Mouse (Mus musculus): Measurements from ENCODE around the gene Plekhm2.

Gene Plekhm2

DNA sequence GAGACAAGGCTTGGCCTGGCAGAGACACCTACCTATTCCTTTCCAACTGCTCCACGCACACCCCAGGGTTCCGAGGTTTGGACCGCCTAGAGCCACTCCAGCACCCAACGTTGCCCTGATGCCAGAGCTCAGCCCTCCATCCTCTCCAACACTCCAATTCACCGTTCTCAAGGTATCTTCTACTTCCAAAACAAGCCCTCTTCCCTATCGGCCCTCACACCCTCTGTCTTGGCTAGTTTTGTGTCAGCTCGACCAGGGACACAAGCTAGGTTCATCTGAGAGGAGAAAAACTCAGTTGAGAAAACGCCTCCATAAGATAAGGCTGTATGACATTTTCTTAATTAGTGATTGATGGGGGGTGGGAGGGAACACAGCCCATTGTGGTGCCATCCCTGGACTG is at the start of gene Plekhm2:
Gene Plekhm2, minus strand, starts transcription at position 101 of the 400 bp plus-strand sequence.
- no peak for DNase-seq (ENCODE audit: low spot score in 2 of 2)

DNA sequence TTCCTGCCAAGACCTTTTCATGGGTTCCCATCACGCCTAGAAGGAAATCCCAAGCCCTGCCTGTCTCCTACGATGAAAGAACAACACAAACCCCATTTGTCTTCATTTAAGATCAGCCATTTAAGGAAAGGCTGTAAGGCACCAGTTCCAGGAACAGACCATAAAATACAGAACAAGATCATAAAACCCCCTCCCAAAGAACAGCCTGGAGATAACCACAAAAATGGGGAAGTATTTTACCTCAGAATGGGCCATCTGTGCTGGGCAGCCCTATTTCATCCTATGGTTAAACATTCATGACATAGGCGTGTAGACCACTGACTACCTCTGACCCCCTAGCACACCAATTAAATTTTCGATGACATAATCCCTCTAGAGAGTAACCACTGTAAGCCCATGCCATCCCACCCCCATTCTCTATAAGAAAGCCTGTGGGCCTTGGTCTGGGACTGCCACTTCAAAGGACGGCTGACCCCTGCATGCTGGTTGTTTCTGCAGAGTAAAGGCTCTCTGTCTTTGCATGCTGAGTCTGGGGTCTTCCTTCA is 49.0 kb upstream of the Plekhm2 start:
- no peak for DNase-seq (ENCODE audit: low spot score in 2 of 2)

DNA sequence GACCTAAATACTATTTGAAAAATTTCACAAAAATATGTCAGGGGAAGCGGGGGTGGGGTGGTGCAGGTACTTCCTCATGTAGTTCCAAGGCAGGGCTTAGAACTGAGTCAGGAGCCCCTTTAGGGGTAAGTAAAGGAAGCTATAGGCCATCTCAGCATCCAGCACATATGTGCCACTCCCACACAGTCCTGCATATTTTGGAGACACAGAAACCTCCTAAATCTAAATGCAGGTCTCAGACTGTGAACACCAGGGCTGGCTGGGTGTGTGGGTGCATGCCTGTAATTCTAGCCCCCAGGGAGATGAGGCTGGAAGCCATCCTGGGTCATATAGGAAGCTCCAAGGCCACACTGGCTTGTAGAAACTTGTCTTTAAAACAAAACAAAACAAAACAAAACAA is 46.6 kb upstream of the Plekhm2 start:
- DNase-seq (ENCODE audit: low spot score in 2 of 2): no peak

DNA sequence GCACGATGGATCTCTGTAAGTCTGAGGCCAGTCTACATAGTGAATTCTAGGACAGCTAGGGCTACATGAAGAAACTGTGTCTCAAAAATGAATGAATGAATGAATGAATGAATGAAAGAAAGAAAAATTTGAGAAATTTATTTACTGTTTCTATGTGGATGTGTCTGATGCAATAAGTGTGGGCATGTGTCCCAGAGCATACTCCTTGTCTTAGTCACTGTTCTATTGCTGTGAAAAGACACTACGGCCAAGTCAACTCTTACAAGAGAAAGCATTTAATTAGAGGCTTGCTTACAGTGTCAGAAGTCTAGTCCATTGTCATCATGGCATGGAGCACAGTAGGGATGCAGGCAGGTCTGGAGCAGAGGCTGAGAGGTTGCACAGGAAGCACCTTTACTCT is 44.3 kb upstream of the Plekhm2 start:
- no peak for DNase-seq (ENCODE audit: low spot score in 2 of 2)

DNA sequence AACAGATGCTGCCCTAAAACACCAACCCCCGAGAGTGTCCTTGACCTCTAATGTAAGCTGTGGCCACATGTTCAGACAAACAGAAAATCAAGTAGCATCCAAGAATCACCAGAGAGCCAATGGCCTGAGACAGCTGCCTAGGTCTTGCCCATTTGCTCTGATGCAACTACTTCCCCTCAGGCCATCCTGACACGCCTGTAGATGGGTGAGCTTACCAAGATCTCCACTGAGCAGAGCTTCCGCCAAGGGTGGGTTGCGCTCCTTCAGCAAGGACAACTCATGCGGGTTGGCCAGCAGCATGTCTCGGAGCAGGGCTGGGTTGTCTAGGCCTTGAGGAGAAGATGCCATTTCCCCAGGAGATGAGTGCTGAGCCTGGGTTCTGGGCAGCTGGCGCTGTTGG is 43.3 kb upstream of the Plekhm2 start:
- DNase-seq (ENCODE audit: low spot score in 2 of 2): no peak

DNA sequence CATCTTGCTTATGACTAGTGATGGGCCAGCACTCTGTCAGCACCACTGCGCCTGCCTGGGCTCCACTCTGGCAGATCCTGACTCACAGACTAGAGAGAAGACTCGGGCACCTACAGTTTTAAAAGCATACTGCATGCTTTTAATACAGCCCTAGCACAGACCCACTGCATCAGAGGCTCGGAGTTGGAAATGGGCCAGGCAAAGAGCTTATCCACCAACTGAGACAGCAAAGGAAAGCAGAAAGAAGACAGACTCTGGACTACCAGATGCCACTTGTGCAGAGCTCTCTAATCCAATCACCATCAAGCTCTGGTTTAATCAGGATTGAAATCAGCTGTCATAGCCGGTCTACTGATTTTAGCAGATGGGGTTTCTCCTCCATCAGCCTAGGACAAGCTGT is 40.6 kb upstream of the Plekhm2 start:
- no peak for DNase-seq (ENCODE audit: low spot score in 2 of 2)

DNA sequence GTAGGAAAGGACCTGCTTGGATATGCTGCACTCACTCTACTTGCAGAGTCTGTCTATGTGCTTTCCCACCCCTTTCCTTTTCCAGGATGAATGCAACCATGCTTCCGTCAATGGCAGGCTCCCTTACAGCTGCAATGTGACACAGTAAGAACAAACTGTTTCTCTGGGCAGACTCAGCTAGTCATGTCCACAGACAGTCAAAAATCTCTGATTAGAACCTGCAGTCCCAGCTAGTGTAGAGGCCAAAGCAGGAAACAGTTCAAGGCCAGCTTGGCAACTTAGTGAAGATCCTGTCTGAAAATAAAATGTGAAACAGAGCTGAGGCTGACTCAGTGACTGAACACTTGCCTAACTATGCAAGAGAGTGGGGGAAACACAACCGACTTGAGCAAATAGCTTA is 39.9 kb upstream of the Plekhm2 start:
- DNase-seq (ENCODE audit: low spot score in 2 of 2): peak in 1 of 2 experiments; percentile 66

DNA sequence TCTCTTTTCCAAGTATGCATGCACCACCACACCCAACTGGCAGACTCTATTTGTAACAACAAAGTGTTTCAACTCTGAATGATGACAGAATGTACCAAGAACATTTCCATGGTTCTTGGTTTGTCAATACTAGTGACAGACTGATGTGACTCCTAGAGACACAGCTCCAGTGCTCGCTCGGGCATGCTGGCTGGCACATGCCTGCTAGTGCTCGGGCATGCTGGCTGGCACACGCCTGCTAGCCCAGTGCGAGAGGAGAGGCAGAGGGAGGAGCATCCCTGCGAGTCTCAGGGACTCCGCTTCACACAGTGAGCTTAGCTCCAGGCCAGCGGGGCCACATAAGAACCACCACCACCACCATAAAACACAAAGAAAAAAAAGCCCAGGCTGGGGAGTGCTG is 30.0 kb upstream of the Plekhm2 start:
- no peak for DNase-seq (ENCODE audit: low spot score in 2 of 2)

DNA sequence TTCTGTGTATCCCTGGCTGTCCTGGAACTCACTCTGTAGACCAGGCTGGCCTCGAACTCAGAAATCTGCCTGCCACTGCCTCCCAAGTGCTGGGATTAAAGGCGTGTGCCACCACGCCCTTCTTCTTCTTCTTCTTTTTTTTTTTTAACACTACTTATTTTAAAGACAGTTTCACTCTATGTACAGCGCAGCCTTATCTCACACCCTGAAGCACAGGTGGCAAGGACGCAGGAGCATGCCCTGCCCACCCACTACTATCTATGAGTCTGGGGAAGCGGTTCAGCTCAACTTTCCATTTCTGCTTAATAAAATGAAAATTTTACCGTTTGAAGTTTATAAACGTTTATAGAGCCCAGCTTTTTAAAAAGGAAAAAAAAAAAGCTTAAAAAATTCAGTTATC is 23.8 kb upstream of the Plekhm2 start:
- DNase-seq (ENCODE audit: low spot score in 2 of 2): no peak

DNA sequence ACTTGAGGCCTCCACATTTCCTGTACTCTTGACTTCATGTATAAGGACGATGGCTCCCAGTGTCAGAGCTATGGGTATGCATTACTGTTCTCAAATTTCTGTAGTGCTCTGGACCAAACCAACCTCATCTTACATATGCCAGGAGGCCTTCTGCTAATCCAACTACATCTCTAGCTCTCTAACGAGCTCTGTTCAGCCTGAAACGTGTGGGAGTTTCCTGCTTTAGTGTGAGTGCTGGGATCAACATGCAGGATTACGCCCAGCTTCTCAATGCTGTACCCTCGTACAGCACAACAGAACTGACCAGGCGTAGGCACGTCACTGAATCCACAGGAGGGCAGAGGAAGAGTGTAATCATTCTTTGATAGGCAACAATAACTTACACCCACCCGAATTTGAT is 21.8 kb upstream of the Plekhm2 start:
- DNase-seq (ENCODE audit: low spot score in 2 of 2): no peak

DNA sequence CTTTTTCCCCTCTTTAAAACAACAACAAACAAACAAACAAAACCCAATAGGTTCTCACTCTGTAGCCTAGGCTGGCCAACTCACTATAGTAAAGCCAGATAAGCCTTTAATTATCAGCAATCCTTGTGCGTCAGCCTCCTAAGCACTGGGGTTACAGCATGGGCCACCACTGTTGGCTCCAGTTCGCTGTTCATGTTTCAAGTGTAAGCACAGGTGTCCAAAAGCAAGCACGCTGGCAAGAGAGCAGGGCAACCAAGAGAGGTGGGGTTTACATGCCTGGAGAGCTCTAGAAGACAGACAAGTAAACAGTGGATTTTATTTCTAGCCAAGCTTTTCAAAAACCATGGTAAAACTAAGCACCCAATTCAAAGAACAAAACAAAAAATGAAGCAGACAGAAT is 21.4 kb upstream of the Plekhm2 start:
- DNase-seq (ENCODE audit: low spot score in 2 of 2): no peak

DNA sequence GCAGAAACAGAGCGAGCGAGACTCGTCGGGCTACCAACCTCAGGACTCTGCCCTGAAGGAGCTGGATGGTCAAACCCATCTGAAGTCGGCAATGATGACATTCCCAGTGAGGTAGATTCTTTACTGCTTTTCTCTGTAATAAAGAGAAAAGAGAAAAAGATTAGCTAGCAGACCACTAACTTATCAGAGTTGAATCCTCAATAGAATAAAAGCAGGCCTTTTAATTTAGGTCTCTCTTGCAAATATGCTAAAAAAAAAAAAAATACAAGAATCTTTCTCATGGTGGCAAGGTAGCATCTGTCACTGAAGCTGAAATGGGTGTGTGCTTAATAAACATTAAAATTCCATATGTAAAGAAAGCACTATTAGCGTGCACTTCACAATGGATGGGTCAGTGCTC is 20.8 kb upstream of the Plekhm2 start, which contains the start of gene Rsc1a1:
Gene Rsc1a1, minus strand, starts transcription at position 101 of the 400 bp plus-strand sequence.
- no peak for DNase-seq (ENCODE audit: low spot score in 2 of 2)

DNA sequence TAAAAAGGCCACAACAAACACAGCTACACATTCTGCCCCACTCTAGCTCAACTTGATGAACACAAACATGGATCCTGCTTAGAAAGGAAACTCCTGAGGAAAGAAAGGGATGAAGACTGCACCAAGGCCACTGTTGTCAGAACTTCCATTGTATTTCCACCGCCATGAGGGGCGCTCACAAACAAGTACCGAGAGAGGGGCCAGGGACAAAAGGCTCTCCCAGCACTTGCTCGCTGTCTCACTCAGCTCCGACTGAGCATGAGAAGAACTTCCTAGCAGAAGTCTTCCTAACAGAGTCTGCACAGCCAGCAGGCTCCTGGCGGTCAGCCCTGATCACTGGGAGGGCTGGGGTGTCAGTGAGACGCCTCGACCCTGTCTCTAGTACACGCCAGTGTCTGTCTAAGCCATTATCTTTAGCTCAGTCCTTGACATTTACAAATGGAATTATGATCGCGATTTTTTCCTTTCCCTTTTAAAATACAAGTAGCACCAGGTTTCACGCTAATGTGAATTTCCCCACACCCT is 18.1 kb upstream of the Plekhm2 start:
- no peak for DNase-seq (ENCODE audit: low spot score in 2 of 2)

DNA sequence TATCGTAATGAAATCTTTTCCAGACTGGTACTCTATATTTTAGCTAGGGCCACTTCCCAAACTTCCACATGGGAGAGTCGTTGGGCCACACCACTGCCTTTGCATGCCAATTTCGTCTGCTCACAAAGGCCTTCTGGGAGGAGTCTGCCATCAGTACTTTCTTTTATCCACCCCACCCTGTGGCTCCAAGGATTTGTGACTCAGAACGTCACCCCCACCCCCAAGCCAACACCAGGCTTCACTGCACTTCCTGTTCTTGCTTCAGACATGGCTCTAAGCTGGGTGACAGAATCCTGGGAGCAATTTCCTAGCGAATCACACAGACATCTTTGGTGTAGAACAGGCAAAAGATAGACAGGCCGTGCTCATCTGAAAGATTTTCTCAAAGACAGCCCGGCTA is 17.1 kb upstream of the Plekhm2 start:
- peak; percentile 55 for DNase-seq (ENCODE audit: low spot score in 2 of 2)

DNA sequence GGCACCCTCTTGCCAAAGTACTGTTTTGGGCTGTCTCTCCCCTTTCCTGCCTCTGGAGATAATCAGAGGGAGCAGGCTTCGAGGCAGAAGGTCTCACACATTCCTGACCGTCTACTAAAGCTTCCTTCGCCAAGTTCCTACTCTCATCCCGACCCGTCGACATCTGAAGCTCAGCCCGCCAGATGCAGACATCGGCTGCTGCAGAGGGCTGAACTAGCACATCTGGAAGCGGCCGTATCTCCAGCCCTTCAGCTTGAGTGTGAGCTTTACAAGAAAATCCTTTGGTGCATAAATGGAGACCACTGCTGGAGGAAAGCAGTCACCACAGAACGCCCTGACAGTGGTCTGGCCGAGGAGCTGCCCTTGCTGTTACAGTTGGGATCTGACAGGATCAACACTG is 16.2 kb upstream of the Plekhm2 start:
- DNase-seq (ENCODE audit: low spot score in 2 of 2): no peak

DNA sequence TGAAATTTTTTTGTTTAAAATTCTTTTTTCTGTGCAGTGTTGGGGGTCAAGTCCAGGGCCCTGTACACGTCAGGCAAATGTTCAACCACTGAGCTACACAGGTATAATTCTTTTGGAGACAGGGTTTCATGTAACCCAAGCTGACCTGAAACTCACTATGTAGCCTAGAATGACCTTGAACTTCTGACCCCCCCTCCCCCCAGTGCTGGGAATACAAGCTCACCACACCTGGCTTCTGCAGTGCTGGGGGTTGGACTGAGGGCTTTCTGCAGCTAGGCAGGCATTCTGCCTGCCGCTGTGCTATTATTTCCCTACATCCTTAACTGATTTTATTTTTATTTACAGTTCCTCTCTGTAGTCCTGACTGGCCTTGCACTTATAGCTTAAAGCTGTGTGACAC is 14.3 kb upstream of the Plekhm2 start:
- DNase-seq (ENCODE audit: low spot score in 2 of 2): no peak

DNA sequence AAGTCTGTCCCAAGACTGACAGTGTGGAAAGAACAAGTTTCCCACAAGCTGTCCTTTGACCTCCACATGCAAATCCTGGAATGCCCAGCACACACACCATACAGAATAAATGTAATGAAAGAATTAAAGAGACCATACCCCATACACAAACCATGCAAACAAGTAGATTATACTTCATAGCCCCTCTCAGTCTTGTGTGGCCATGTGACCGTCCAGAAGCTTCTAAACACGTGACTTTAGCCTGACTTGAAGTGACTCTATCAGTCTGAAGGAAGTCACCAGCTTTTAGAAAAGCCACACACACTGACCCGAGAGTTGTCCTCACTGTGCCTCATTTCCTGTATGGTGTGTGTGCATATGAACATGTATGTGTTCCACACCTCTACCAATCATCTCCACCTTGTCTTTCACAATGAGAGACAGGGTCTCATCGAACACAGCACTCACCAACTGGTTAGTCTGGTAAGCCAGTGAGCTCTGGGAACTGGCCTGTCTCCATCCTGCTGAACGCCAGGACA is 11.8 kb upstream of the Plekhm2 start:
- no peak for DNase-seq (ENCODE audit: low spot score in 2 of 2)

DNA sequence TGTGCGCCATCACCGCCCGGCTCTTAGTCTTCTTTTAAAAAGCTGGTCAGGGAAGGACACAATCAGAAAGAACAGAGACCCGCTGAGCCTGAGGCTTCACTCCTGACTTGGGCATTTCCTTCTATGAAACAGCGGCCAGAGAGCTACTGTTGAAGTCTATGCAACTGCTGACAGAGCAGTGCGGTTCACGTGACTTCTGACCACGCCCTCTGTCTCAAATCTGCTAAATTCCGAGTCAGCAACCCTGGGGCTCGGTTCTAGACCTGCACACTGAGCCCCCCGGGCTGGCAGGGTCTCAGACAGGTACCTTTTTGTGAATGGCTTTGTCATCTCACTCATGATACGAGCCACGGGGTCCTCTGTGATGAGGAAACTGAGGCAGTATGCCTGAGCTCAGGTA is 7.6 kb upstream of the Plekhm2 start:
- no peak for DNase-seq (ENCODE audit: low spot score in 2 of 2)

DNA sequence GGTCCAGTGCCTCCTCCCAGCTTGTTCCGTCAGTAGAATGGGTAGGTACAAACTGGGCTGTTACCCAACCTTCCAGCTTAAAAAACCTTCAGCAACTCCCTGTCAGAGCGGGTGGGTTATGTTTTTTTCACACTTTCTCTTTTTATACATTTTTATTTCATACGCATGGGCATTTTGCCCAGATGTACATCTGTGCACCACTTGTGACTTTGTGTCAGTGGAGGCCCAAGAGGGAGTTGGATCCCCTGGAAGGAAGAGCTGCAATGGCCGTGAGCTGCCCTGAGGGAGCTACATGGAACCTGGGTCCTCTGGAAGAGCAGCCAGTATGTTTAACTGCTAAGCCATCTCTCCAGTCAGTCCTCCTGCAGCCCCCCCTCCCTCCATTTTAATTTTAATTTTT is 6.7 kb upstream of the Plekhm2 start:
- DNase-seq (ENCODE audit: low spot score in 2 of 2): no peak

DNA sequence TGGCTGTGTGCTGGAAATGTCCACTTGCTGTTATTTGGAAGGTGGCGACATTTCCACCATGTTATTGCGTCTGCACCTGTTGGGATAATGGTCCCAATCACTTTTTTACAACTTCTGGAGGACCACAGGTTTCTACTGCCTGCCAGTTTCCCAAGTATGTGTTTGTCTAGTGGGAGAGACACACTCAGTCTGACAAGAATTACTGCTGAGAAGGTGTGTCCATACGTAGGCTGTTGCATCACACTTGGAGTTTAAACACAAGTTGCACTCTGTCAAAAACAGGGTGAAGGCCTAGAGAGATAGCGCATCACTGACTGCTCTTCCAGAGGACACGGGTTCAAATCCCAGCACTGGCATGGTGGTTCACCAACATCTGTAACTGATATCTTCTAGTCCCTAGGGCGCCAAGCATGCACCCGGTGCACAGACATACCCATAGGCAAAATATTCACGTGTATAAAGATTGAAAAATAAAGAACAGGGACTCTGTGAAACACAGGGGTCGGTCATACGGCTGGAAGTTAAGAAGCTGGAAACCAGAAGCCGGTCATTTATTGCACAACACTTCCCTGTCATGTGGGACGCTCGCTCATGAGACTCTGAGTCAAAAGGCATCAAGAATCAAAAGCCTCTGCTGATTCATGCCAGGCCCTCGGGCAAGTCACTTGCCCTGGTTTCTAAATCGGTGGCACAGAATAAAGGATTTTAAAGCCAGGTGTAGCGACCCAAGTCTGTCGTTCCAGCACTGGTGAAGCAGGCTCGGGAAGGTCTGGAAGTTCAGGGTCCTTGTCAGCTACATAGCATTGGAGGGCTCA is 5.4 kb upstream of the Plekhm2 start:
- peak; percentile 49 to 56 for DNase-seq (ENCODE audit: low spot score in 2 of 2)

DNA sequence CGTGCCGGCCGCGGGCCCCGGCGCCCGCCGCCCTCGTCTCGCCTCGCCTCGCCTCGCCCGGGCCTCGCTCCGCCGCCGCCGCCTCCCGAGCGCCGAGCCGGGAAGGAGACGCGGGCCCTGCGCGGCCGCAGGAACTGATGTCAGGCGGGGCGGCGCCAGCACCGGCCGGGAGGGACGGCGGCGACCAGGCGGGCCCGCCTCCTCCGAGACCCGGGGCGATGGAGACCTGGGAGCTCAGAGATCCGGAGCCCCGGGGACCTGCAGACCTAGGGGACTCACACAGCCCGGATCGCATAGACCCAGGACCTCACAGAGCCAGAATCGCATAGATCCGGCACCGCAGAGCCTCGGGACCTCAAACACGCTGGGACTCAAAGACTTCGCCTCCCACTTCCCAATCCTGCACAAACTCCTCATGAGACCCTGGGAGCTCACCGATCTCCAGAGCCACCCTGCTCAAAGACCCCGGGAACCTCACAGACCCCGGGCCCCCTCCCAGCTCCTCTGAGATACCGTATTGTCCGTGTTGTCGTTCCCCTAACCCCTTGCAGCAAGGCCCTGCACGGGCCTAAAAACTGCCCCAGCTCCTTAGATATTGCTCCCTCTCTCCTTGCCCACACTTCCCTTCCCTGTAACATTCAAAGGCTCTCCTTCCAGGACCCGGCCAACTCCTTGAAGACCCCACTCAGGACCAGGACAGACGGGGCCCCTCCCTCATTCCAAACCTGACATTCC is 521 bp downstream of the Plekhm2 start:
- DNase-seq (ENCODE audit: low spot score in 2 of 2): peak; percentile 76 to 78

DNA sequence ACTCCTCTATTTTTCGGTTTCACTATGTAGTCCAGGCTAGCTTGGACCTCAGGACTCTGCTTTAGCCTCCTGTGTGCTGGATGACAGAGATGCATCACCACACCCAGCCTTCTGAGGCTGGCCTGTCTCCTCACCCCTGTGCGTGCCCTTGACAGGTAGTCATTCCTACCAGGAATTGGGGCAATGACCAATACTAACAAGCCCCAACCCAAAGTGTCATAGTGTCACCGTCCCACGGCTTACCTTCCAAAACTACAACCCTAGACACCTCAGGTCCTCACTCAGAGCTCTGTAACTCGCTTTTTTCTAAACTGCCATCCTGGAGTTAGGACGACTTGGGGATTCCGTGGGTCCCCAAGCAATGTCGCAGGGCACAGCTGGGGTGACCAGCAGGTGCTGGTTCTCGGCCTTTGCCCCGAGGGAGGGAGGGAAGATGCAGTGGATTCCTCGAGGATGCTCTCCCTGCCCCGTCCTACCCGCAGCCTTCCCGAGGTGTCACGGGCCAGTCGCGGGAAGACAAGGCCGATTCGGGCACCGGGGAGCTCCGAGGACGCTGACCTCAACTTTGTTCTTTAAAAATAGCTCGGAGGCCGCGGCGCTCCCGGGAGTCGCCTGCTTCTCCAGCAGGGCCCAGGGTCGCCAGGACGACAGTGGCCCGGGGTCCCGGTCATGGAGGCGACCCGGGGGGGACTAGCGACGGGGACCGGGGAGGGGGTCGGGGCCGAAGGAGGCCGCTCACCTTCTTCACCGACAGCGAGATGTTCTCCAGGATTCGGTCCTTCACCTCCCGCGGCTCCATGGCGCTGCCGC is 1.4 kb downstream of the Plekhm2 start:
- DNase-seq (ENCODE audit: low spot score in 2 of 2): peak in 1 of 2 experiments; percentile 50

Data from heart, adult 9 months (tissue).